Mouse (Mus musculus) retina, postnatal 1 day (tissue): ENCODE measurements at regions not wholly inside any gene's neighbourhood (a gene's known extent, or its start where the extent isn't known, plus 50 kb on each side); places are given as distances from the start of the nearest gene placed in this dataset.

Experiments used
- DNase-seq: peaks from one replicate; pipeline ENCODE4 v3.0.0-alpha.2; 2012

GRCm38 (mm10) chr19:15033921-15034320, 436.1 kb upstream of the Tle4 start:
- peak; percentile 40 for DNase-seq

- DNase-seq = no peak
Observed at GRCm38 (mm10) chr19:15033396-15033795, 435.5 kb upstream of the Tle4 start.

- no peak for DNase-seq
Observed at GRCm38 (mm10) chr19:15032297-15032947, 434.6 kb upstream of the Tle4 start.

DNA sequence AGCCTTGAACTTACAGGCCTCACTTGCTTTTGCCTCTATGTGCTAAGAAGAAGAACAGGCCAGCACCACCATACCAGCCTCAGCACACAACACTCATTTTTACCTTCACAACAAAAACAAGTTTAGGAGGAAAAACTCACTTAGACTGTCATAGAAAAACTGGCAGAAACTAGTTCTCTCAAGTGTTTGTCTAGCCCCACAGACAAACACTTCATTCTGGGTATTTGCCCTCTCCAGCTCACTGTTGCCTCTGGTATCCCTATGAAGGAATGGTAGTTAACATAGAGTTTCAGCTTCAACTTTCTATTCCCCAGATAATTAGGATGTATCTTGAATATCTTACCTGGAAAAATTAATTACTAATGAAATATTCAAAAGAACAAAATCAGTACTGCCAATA, 433.6 kb upstream of the Tle4 start:
- DNase-seq = no peak

DNA sequence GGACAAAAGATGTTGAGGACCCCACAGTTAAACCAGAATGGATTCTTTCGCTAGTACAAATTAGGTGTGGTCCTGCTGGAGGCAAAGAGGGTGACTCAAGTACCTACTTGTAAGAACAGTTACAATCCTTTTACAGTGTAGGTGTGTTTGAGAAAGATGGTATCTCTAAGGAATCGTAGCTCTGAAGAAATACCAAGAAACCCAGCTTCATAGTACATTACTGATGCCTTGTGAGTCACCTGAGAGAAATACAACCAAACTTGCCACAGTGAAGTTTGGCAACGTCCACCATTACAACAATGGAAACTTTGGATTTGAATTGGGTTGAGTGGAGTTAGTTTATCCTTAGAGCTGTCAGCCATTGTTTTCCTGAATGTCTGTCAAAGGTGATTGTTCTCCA, 405.7 kb upstream of the Tle4 start:
- DNase-seq = no peak

DNA sequence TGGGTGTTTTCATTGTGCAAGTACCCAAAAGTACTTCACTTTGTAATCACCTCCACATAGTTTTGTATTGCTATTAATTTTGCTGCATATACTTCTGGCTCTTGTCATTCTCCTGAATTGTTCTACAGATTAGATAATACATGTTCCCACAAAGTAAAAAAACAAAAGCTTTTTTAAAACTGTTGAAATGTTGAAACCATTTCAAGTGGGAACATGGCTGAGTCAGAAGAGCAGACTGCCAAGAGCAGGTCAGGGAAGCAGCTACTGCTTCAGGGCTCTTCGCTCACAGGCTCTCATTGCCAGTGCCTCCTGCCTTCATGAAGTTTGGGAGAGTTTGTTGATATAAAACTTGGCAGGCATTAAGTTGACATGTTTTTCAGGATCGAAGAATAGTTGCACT, 395.5 kb upstream of the Tle4 start:
- no peak for DNase-seq

DNA sequence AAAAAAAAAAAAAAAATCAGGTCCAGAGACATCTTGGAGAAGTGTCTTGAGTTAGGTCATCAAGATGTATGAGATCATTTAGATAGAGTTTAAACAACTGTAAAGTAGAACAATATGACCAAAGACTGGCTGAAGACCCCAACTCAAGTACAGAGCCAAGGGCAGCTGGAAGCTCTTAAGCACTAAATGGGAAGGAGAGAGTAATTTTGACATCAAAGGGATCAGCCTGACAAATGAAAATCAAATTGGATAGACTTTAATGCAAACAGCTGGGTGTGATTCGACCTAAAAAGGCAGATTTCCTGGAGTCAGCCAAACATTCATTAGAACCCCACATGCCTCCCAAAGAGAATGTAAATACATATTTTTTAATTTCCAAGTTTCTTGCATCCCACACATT, 372.3 kb upstream of the Tle4 start:
- no peak for DNase-seq

DNA sequence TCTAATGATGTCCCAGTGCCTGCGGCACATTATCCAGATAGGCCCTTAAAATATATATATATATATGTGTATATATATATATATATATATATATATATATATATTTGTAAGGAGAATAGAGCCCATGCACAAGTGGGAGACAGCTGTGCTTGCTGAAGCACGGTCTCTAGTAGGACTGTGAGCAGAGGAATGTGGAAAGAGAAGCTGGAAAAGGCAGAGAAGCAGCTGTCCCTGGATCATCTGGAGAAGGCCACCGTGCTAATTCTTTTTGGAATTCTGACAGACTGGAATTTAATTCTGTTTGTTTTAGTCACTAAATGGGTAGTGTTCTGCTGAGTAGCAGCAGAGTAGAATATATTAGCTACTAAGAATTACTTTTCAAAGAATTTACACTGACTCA, 370.4 kb upstream of the Tle4 start:
- no peak for DNase-seq

DNA sequence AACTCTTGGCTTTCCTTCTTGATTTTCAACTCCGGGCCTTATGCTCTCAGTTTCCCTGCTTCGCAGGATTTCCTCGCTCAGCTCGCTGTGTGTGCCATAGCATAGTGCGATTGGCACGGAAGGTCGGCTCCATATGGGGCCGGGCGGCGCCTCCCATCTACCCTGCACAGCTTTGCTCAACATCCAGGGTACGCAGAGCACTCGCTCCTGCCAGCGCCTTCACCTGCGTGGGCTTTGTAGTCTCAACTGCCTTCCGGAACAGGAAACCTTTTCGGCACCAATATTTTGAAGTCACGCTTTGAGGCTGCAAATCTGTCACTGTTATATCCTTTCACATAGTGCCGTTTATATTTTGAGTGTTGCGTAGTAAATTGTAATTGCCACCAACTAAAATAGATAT, 359.9 kb upstream of the Tle4 start:
- DNase-seq = no peak

DNA sequence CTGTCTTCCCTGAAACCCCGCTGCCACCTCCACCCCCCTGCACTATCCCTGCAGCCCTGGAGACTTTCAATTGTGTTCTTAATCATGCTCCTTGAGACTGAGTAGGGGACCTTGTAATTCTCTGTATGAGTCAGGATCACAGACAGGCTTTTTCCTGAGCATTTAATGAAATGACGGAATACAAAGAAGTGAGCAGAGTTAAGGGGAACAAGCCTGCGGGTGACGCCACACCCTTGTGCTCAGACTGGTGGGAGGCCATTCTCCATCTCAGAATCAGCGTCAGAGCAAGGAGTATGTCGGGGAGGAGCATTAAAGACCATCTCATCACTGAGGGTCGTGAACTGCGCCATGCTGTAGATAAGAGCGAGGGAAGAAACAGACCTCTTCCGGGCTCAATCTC, 359.3 kb upstream of the Tle4 start:
- DNase-seq = no peak

GRCm38 (mm10) chr19:14956392-14956791, 358.5 kb upstream of the Tle4 start:
- peak; percentile 62 for DNase-seq

- DNase-seq = no peak
Observed at GRCm38 (mm10) chr19:14955969-14956368, 358.1 kb upstream of the Tle4 start.

GRCm38 (mm10) chr19:14940207-14940952, 342.5 kb upstream of the Tle4 start:
- no peak for DNase-seq

GRCm38 (mm10) chr19:14922238-14922637, 324.4 kb upstream of the Tle4 start:
- DNase-seq = no peak

GRCm38 (mm10) chr19:14911056-14911850, 313.4 kb upstream of the Tle4 start:
- DNase-seq = peak; percentile 86

DNA sequence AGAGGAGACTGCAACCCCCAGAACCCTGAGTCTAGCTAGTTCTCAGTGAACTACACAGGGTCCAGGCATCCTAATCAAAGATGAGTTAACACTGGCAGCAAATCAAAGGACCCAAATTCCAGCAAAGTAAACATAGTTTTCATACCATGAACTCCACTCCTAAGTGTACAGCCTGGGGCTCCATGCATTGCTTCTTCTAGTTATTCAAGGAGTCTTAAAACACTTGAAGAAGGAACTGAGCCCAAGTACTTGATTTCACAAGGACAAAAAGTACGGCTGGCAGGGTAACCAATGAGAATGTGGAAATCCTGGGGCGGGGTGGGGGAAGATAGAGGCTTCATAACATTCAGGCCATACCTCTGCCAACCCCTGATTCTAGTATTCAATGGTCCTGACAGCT, 297.0 kb upstream of the Tle4 start:
- no peak for DNase-seq

DNA sequence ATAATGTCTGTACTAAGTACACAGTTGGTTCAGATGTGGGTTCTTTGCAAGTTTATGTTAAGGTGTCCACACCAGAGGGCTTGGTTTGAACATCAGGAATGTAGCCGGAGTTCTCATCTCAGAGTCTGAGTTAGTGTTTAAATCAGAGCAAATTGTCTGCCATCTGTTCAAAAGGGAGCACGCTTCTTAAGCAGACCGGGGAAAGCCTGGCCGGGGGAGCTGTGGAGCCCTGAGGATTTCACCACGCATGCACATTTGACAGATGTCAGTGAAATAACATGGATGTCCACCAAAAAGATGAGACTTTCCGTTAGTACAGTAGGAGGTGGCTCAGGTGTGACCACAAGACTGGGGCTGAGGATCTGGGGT, 294.5 kb upstream of the Tle4 start:
- peak; percentile 69 for DNase-seq

GRCm38 (mm10) chr19:14891689-14892389, 294.0 kb upstream of the Tle4 start:
- peak; percentile 89 for DNase-seq

GRCm38 (mm10) chr19:14891090-14891428, 293.2 kb upstream of the Tle4 start:
- no peak for DNase-seq

- DNase-seq = peak; percentile 98
Observed at GRCm38 (mm10) chr19:14890241-14891089, 292.6 kb upstream of the Tle4 start.

DNA sequence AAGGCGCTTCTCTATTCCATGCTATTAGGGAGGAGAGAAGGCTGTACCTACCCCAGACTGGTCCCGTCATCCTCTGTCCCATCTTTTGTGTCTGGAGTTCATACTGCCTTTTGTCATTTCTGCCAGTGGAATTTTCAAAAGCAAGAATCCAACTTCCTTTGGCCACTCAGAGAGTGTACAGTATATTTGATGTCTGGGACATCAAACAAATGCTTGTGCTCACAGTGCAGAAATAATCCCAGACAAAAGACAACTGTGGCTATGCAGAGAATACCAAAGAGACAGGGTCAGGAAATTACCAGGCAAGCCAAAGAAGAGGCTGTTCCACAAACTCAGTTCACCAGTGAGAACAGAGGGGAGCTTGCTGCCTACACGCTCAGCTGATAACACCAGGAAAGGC, 291.9 kb upstream of the Tle4 start:
- peak; percentile 64 for DNase-seq

DNA sequence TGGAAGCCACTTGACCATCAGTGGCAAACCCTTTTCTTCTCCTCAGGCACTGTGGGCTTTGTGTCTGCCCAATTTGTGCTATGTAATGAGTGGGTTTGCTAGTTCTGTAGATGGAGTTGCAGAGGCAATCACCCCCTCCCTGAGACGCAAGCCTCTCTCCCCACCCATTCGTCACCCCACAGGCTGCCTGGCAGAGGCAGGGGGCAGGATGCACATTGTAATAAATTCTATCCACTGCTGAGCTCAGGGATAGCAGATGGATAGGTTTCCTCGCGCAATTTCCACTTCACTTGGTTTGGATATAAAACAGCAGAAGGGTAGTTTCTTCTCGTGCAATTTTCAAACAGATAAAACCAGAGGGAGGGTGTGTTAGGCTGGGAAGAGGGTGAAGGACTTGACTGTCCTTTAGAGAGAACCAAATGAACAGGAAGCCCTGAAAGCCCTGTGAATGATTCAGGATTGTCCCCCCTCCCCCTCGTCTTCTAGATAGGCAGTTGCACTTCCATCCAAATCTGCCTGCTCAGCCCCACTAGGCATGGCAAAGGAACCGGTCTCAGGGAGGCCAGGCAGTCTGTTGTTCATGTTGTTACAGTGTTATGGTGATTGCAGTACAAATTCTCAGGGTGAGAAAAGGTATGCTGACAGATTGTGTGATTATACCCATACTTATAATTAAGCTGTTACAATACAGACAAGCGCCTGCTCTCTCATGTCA, 286.0 kb upstream of the Tle4 start:
- peak; percentile 39 for DNase-seq
